Mouse (Mus musculus) erythroblast, embryonic 14.5 days (primary cell): Measurements from ENCODE around the gene Osmr. TPM values are rescaled to one million over a fixed set of nuclear protein-coding genes. Genes with fewer than 3 reads are reported as not detected.
"Not testable (repeated sequence)": the region's sequence is repeated elsewhere in the genome, so short reads cannot be mapped to it uniquely, and the experiment has no call there.

ENCODE experiments used
- H3K27me3 ChIP-seq: 2 replicates; pipeline ENCODE4 v1.6.1; 2012; ENCODE audit warnings: inconsistent platforms; ENCODE audit not compliant: control insufficient read depth
- H3K36me3 ChIP-seq: 2 replicates; pipeline ENCODE4 v1.6.1; 2012; ENCODE audit warnings: mild to moderate bottlenecking, inconsistent platforms; ENCODE audit not compliant: control insufficient read depth
- H3K4me1 ChIP-seq: 2 replicates; pipeline ENCODE4 v1.6.1; 2012; ENCODE audit warnings: inconsistent platforms; ENCODE audit not compliant: control insufficient read depth
- H3K4me3 ChIP-seq: replicated peaks from 2 replicates; pipeline ENCODE3; 2012; ENCODE audit warnings: moderate library complexity, mild to moderate bottlenecking, inconsistent platforms
- H3K9me3 ChIP-seq: 2 replicates; pipeline ENCODE4 v1.6.1; 2012; ENCODE audit warnings: low read length, inconsistent platforms, mixed read lengths; ENCODE audit not compliant: control insufficient read depth
- GATA1 ChIP-seq: IDR thresholded peaks from 2 replicates; pipeline ENCODE4 v1.6.1; 2012; ENCODE audit warnings: low read length, inconsistent platforms, mixed read lengths
- TAL1 ChIP-seq: IDR thresholded peaks from 3 replicates; pipeline ENCODE4 v1.6.1; 2012; ENCODE audit warnings: low read length, inconsistent platforms, mixed read lengths
- polyA plus RNA-seq: library from polyadenylated mRNA; stranded (reverse); fragments of >175 nt; gene quantifications from 2 replicates; pipeline ENCODE4 v1.2.3, GENCODE M21; 2012

Osmr gene
- polyA plus RNA-seq, 1 experiment: not detected

DNA sequence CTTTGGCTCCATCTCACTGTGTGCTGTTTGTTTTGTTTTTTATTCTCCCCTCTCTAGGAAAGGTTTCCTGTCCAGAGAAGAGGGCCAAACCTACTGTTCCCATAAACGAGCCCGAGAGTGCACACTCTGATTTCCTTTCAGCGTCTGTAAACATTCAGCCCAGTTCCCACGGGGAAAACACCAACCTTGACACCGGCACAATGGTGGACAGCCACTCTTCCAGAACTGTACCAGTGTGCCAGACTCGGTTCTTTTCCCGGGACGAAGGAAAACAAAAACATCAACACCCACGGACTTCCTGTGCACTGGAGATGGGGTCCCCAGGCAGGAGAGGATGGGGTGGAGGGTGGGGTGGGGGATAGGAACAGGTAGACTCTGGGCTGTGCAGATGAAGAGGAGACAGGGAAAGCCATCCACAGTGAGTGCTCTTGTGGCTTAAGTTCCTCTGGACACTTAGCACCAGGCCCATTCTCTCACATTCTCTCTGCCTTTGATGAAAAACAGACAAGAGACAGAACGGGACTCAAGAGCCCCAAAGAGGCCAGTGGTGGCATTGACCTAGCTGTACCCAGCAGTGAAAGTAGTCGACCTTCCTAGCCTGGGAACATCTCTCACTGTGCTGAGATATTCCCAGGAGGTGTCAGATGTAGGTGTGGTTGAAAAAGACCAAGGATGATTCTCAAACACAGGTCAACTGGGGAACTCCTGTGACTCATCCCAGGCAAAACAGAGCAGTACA is 3.0 kb downstream of the Osmr start:
- Histone ChIP-seq H3K27me3 (peaks cover 37% of the 10 kb centered on the region), H3K36me3 (no peaks in the 10 kb centered on the region), H3K4me1 (no peaks in the 10 kb centered on the region), H3K9me3 (no peaks in the 10 kb centered on the region; the same call in 1 of the 2 replicates), H3K4me3 (no peak overlapping the region)
- TF ChIP-seq GATA1 (no peak), TAL1 (no peak)

DNA sequence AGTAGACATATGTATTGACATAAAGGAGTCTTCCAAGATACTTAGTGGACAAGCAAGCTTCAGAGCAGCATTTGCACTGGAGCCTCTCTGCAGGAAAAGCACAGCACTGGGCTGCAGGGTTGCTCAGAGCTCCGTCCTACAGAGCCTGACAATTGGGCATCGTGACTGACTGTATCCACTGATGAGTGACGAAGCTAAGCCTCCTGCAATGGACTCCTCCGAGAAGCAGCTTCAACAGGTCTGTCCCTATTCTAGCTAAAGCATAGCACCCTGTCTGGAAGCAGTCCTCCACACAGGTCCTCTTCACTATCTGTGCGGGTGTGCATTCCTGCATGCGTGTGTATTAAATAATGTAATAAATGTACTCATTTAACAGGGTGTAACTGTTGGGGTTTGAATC is 7.9 kb downstream of the Osmr start:
- TF ChIP-seq TAL1: no peak
- H3K27me3 ChIP-seq: peaks cover 6% of the 10 kb centered on the region
- H3K36me3 ChIP-seq: no peaks in the 10 kb centered on the region

DNA sequence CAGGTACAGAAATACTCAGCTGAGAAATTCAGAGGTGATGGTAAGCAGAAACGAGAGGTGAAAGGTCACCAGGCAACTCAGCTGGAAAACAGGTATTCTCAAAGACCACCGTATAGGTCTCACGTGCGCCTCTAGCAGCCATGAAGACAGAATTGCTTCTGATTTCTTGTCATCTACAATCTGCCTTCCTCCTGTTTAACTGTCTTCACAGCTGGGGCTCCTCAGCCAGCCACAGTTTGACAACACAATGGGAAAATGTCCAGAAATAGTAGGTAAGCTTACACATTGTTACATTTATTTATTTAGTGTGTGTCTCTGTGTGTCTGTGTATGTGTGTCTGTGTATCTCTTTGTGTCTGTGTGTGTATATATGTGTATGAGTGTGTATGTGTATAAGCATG is 12.6 kb downstream of the Osmr start:
- no peak overlapping the region for H3K4me3 ChIP-seq
- no peaks in the 10 kb centered on the region for H3K9me3 ChIP-seq
- TF ChIP-seq GATA1 (no peak), TAL1 (no peak)
- no peaks in the 10 kb centered on the region for H3K4me1 ChIP-seq
- H3K36me3 ChIP-seq: no peaks in the 10 kb centered on the region
- no peaks in the 10 kb centered on the region for H3K27me3 ChIP-seq

More for the DNA sequence above, 7.9 kb downstream of the Osmr start:
- no peaks in the 10 kb centered on the region for H3K4me1 ChIP-seq
- H3K4me3 ChIP-seq: no peak overlapping the region
- no peaks in the 10 kb centered on the region for H3K9me3 ChIP-seq

DNA sequence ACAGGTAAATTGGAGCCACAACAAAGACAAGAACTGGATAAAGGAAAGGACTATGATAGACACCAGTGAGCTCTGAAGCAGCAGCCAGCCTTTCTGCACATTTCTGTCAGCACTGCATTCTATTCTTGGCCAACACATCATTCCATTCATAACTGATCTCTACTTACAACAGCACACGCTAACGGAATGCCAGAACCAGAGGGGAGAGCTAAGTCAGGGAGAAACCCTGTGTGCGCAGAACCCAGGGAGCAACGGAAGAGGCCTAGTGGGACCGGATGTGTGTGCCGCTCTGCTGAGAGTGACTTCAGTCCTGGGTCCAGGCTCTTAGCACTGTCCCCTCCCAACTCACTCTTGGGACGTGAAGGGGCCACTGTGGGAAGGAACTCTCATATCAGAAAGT is 13.2 kb downstream of the Osmr start:
- no peaks in the 10 kb centered on the region for H3K9me3 ChIP-seq
- TF ChIP-seq TAL1: no peak
- TF ChIP-seq GATA1: no peak
- no peaks in the 10 kb centered on the region for H3K27me3 ChIP-seq
- no peaks in the 10 kb centered on the region for H3K4me1 ChIP-seq
- no peaks in the 10 kb centered on the region for H3K36me3 ChIP-seq
- H3K4me3 ChIP-seq: no peak overlapping the region

DNA sequence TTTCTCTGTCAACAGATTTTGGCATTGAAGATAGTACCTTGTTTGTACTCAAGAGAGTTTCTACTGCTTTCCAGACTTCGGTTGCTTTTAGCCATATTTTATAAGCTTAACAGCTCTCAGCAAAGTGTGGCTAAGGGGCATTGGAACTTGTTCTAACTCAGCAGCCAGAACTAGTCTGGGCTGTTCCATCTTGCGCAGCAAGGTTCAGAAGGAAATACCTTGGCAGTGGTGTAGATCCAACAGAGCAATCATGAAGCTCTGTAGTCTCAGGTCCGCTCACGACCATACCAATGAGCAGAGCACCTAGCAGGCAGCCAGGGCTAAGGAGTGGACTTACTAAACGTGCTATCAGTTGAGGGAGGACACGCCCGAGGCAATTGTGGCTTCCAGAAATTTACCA is 15.0 kb downstream of the Osmr start:
- TF ChIP-seq GATA1: no peak
- TF ChIP-seq TAL1: no peak

DNA sequence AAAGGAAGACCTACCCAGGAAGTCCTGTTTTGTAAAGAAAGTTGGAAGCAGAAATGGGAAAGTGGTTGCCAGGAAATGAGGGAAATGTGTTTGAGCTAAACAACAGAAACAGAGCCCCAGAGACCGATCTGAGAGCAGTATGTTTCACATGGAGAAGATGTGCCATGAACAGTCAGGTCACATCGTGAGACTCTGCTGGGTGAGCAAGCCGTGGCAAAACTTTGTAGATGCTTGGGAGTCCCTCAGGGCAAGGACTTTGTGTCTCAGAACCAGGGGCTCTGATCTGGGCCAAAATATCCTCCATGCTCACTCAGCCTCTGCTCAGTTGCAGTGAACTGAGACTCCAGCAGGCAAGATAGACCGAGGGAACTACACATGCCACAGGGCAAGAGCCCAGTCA is 15.9 kb downstream of the Osmr start:
- H3K4me3 ChIP-seq: no peak overlapping the region
- no peaks in the 10 kb centered on the region for H3K9me3 ChIP-seq
- H3K27me3 ChIP-seq: no peaks in the 10 kb centered on the region
- TF ChIP-seq TAL1: no peak
- no peak for TF ChIP-seq GATA1
- no peaks in the 10 kb centered on the region for H3K4me1 ChIP-seq
- no peaks in the 10 kb centered on the region for H3K36me3 ChIP-seq

More for the DNA sequence above, 15.0 kb downstream of the Osmr start:
- Histone ChIP-seq H3K27me3 (no peaks in the 10 kb centered on the region), H3K4me3 (no peak overlapping the region), H3K4me1 (no peaks in the 10 kb centered on the region), H3K9me3 (no peaks in the 10 kb centered on the region), H3K36me3 (no peaks in the 10 kb centered on the region)

DNA sequence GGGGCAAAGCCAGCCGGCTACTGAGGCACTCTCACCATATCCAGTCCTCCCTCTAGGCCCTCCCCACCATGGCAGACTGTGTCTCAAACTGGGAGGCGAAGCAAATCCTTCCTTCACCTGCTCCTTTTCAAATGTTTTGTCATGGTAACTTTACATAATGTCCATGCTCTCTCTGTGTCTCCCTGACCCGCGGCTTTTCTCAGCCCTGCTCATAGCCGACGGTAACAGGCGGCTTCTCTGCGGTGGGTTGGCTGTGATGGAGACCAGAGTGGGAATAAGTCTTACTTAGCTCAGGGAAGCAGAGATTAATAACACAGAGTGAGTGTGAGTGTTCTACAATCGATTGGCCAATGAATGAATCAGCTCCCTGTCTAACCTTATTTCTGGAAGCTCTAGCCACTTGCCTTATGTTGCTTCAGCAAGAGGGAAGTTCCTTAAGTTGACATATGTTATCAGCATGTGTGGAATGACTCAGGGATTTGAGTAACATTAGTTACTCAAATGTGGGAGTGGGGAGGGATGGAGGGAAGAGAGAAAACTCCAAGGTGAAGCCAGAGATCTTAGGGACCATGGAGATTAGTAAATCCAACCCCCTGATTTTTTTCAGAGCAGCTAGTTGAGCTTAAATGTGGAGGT is 17.4 kb downstream of the Osmr start:
- Histone ChIP-seq H3K36me3 (no peaks in the 10 kb centered on the region), H3K27me3 (no peaks in the 10 kb centered on the region), H3K4me1 (no peaks in the 10 kb centered on the region), H3K9me3 (no peaks in the 10 kb centered on the region), H3K4me3 (no peak overlapping the region)
- TF ChIP-seq TAL1: no peak
- TF ChIP-seq GATA1: no peak

DNA sequence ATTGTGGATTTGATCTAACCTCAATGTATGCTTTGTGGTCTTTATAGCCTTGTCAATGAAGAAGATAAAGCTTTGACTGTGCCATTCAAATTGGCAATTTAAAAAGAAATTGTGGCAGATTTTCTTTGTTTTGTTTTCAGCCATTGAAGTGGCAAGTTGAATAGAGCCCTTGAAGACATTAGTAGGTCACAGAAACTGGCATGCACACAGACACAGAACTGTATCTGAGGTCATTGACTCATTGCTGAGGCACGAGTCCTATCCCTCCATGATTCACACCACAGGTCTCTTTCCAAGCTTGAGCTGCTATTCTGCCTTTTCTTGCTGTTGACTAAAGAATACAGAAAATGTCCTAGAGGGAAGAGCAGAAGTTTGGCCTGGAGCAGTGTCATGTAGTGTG is 24.9 kb downstream of the Osmr start:
- Histone ChIP-seq H3K4me3 (no peak overlapping the region), H3K27me3 (no peaks in the 10 kb centered on the region), H3K36me3 (no peaks in the 10 kb centered on the region), H3K9me3 (no peaks in the 10 kb centered on the region), H3K4me1 (no peaks in the 10 kb centered on the region)
- TF ChIP-seq TAL1 (no peak), GATA1 (no peak)

DNA sequence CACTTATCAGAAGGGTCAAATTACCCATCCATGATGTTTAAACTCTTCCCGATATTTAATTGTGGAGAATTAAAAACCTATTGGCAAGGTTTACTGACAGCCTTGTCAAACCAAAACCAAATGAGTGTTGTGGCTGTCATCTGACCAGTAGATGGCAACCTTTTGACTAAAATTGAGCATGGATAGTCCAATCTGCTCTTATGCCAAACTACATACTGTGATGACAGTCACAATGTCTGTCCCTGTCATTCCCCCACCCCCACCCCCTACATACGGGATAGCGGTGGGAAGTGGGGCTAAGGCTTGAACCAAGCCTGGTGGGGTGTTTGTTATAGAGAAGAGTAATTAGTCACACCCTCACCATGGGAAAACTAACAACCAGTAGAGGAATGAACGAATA is 34.6 kb downstream of the Osmr start:
- no peaks in the 10 kb centered on the region for H3K9me3 ChIP-seq
- no peaks in the 10 kb centered on the region for H3K36me3 ChIP-seq
- H3K4me3 ChIP-seq: no peak overlapping the region
- no peaks in the 10 kb centered on the region for H3K27me3 ChIP-seq
- H3K4me1 ChIP-seq: no peaks in the 10 kb centered on the region
- TF ChIP-seq TAL1: no peak
- no peak for TF ChIP-seq GATA1

DNA sequence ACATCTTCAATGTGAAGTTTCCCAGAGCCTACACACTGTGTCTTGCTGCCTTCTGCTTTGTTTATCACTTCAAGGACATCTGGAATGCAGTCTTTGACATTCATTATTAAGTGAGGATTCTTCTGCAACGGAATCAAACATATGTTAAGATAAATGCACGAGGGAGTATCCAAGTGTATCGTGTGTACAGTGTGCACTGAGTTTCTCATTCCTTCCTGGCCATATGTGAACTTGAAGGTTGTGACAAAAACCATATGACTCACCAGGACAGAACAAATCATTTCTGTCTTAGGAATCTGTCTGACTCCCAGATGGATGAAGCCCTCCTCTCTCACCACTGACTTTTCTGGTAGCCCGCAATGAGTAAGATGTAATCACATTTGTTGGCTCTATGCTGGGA is 59.0 kb downstream of the Osmr start:
- no peak for TF ChIP-seq TAL1
- no peak for TF ChIP-seq GATA1
- no peaks in the 10 kb centered on the region for H3K36me3 ChIP-seq

DNA sequence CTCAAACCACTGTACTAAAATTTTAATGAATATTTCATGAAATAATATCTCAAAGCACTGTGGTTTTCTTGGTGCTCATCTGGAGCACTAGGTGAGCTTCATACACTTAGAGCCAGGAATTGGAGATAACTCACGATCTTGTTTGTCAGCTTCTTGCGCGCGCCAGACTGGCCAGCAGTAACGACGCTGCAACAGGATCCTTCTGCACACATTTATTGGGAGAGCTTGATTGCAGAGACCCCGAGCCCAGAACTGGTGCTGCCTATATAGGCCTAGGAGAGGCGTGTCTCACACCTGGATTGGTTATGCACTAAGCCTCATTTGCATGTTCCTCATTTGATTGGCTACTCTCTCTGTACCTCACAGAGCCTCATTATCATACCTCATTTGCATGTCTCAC is 73.6 kb downstream of the Osmr start:
- H3K36me3 ChIP-seq: peaks cover 41% of the 10 kb centered on the region
- not testable (repeated sequence) for H3K4me1 ChIP-seq, H3K4me3 ChIP-seq, H3K27me3 ChIP-seq, H3K9me3 ChIP-seq

More for the DNA sequence above, 59.0 kb downstream of the Osmr start:
- Histone ChIP-seq H3K27me3 (no peaks in the 10 kb centered on the region), H3K9me3 (peaks cover 6% of the 10 kb centered on the region), H3K4me1 (no peaks in the 10 kb centered on the region), H3K4me3 (no peak overlapping the region)
